Mouse (Mus musculus): ENCODE measurements around the gene Ostf1. TPM values are rescaled to one million over a fixed set of nuclear protein-coding genes. Genes with fewer than 3 reads are reported as not detected.

Ostf1 gene
- 89.5 and 94.1 TPM in 2 replicates for polyA plus RNA-seq (2015; fragmentation: Nextera tagmentation; extraction: Ambion mirVana)

DNA sequence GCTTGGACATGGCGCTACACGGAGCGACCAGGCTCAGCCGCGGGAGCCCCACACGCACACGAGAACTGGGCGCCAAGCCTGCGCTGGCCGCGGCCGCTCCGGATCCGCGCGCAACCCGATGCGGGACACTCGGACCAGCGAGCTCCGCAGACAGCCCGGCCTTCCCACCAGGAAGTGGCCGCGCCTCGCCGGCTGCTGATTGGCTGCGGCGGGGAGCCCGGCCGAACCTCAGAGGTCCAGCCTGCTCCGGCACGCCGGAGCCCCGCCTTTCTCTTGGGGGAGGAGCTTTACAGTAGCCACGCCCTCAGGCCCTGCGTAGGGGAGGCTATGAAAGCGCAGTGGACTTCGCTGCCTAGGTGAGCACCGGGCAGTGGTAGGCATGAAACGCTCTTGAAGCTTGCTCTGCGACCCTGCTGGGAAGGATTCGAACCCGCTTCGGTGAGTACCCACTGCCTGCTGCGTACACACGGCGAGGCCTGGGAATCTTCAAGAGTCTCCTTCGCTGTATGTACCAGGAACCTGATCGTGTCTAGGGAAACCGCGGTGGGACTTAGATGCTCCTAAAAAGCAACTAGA, at the start of gene Ostf1, which contains the start of gene Nmrk1:
Gene Ostf1, minus strand, starts transcription at position 180 of the 576 bp plus-strand sequence.
Gene Nmrk1, plus strand, starts transcription at position 307 of the 576 bp plus-strand sequence.
- peak within 1 kb of the TSS; percentile 94 for H3K27ac ChIP-seq (ENCODE audit: low read length)
- H3K9ac ChIP-seq (ENCODE audit: low read length) = peak within 1 kb of the TSS; percentile 92
- peak; percentile 97 for ATAC-seq (replicated peaks; ENCODE audit: extremely low read depth, insufficient read depth, low FRiP score)
- peaks cover 16% of the 10 kb centered on the region for H3K4me1 ChIP-seq (ENCODE audit: control insufficient read depth, insufficient read depth, low read length)
- H3K4me3 ChIP-seq (ENCODE audit: low read length) = peak within 1 kb of the TSS; percentile 97
- no peaks in the 10 kb centered on the region for H3K27me3 ChIP-seq (ENCODE audit: control insufficient read depth, insufficient read depth, low read length)
- H3K36me3 ChIP-seq (ENCODE audit: control insufficient read depth, insufficient read depth) = no peaks in the 10 kb centered on the region
- H3K4me2 ChIP-seq (ENCODE audit: low read depth, low read length) = peak within 1 kb of the TSS; percentile 69
- under 1% methylated on average over 51 of the region's 51 CpGs for WGBS
- H3K9me3 ChIP-seq (replicated peaks; ENCODE audit: control insufficient read depth, low read length) = no peaks in the 10 kb centered on the region

DNA sequence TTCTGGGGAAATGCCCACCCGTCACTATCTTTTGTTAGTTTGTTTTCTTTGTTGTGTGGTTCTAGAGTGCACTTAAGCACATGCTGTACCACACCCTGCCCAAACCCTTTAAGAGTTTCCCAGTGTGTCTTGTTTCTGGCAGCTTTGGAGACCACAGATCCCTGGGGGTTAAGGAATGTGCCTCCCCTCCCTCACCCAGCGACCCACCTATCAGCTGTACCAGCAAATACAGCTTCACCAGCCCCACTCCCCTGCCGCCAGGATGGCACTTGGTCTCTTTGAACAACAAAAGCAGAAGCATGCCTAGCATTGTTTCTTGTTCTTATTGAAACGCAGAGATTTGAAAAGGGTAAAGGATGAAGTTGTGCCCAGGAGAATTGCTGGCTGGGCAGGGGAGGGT, 41.5 kb upstream of the Ostf1 start:
- Histone ChIP-seq H3K4me3 (ENCODE audit: low read length) (peak overlapping the region; percentile 72), H3K4me1 (ENCODE audit: control insufficient read depth, insufficient read depth, low read length) (peaks cover 26% of the 10 kb centered on the region), H3K27ac (ENCODE audit: low read length) (no peak overlapping the region), H3K27me3 (ENCODE audit: control insufficient read depth, insufficient read depth, low read length) (no peaks in the 10 kb centered on the region), H3K36me3 (ENCODE audit: control insufficient read depth, insufficient read depth) (no peaks in the 10 kb centered on the region; the same call in 1 of the 2 replicates), H3K4me2 (ENCODE audit: low read depth, low read length) (peak overlapping the region; percentile 75), H3K9ac (ENCODE audit: low read length) (peak overlapping the region; percentile 78), H3K9me3 (replicated peaks; ENCODE audit: control insufficient read depth, low read length) (no peaks in the 10 kb centered on the region)
- 49% methylated on average over 4 of the region's 4 CpGs for WGBS
- no peak for ATAC-seq (replicated peaks; ENCODE audit: extremely low read depth, insufficient read depth, low FRiP score)

DNA sequence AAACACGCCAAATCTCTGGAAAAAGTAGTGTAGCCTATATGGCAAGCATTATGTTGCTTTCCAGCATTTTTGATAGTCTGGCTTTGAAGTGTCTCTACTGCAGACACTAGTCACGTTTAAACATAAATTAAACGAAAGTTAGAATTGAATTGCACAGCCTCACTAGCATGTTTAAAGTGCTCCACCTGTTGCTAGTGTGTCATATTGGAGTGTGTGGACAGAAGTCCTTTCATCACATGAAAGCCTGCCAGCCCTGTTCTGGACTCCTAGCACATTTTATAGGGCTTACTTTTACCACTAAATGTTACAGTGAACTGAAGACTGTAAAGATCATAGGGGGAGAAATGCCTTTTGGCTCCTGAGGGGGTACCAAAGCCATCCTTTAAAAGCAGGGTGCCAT, 40.9 kb upstream of the Ostf1 start:
- 39% methylated on average over 3 of the region's 3 CpGs for WGBS
- Histone ChIP-seq H3K27me3 (ENCODE audit: control insufficient read depth, insufficient read depth, low read length) (no peaks in the 10 kb centered on the region), H3K27ac (ENCODE audit: low read length) (no peak overlapping the region), H3K36me3 (ENCODE audit: control insufficient read depth, insufficient read depth) (no peaks in the 10 kb centered on the region), H3K9ac (ENCODE audit: low read length) (peak overlapping the region; percentile 78), H3K4me1 (ENCODE audit: control insufficient read depth, insufficient read depth, low read length) (peaks cover 26% of the 10 kb centered on the region), H3K9me3 (replicated peaks; ENCODE audit: control insufficient read depth, low read length) (no peaks in the 10 kb centered on the region), H3K4me3 (ENCODE audit: low read length) (peak overlapping the region; percentile 72), H3K4me2 (ENCODE audit: low read depth, low read length) (peak overlapping the region; percentile 75)
- no peak for ATAC-seq (replicated peaks; ENCODE audit: extremely low read depth, insufficient read depth, low FRiP score)

GRCm38 (mm10) chr19:18671056-18671741, 39.6 kb upstream of the Ostf1 start:
- no peaks in the 10 kb centered on the region for H3K36me3 ChIP-seq (ENCODE audit: control insufficient read depth, insufficient read depth)
- H3K4me2 ChIP-seq (ENCODE audit: low read depth, low read length) = peak overlapping the region; percentile 75
- peak overlapping the region; percentile 88 for H3K27ac ChIP-seq (ENCODE audit: low read length)
- H3K9ac ChIP-seq (ENCODE audit: low read length) = peak overlapping the region; percentile 78
- peaks cover 26% of the 10 kb centered on the region for H3K4me1 ChIP-seq (ENCODE audit: control insufficient read depth, insufficient read depth, low read length)
- H3K27me3 ChIP-seq (ENCODE audit: control insufficient read depth, insufficient read depth, low read length) = no peaks in the 10 kb centered on the region
- H3K9me3 ChIP-seq (replicated peaks; ENCODE audit: control insufficient read depth, low read length) = no peaks in the 10 kb centered on the region
- H3K4me3 ChIP-seq (ENCODE audit: low read length) = peak overlapping the region; percentile 72
- peak; percentile 63 for ATAC-seq (replicated peaks; ENCODE audit: extremely low read depth, insufficient read depth, low FRiP score)
- under 1% methylated on average over 63 of the region's 64 CpGs for WGBS

DNA sequence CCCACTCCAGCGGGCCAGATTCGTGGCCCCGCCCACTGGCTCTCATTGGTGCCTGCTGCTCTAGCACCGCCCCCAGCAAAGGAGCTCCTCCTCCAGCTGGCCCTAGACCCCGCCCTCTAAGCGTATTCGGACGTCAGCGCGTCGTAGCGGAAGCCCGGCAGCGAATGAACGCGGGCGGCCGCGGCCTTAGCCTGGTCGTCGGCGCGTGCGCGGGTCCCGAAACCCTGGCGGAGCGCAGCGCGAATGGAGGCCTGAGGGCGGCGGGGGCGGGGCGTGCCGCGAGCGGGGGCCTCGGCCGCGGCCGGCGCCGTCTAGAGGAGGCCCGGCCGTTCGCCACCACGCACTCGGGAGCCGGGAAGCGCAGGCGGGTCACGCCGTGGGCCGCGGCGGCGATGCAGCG, 39.0 kb upstream of the Ostf1 start, which contains the start of gene Carnmt1:
Gene Carnmt1, plus strand, starts transcription at position 157 of the 400 bp plus-strand sequence.
- Histone ChIP-seq H3K4me3 (ENCODE audit: low read length) (peak within 1 kb of the TSS; percentile 72), H3K4me1 (ENCODE audit: control insufficient read depth, insufficient read depth, low read length) (peaks cover 26% of the 10 kb centered on the region), H3K36me3 (ENCODE audit: control insufficient read depth, insufficient read depth) (no peaks in the 10 kb centered on the region), H3K9me3 (replicated peaks; ENCODE audit: control insufficient read depth, low read length) (no peaks in the 10 kb centered on the region), H3K4me2 (ENCODE audit: low read depth, low read length) (peak within 1 kb of the TSS; percentile 75), H3K9ac (ENCODE audit: low read length) (peak within 1 kb of the TSS; percentile 78), H3K27ac (ENCODE audit: low read length) (peak within 1 kb of the TSS; percentile 88), H3K27me3 (ENCODE audit: control insufficient read depth, insufficient read depth, low read length) (no peaks in the 10 kb centered on the region)
- ATAC-seq (replicated peaks; ENCODE audit: extremely low read depth, insufficient read depth, low FRiP score) = peak; percentile 99
- under 1% methylated on average over 48 of the region's 58 CpGs for WGBS

DNA sequence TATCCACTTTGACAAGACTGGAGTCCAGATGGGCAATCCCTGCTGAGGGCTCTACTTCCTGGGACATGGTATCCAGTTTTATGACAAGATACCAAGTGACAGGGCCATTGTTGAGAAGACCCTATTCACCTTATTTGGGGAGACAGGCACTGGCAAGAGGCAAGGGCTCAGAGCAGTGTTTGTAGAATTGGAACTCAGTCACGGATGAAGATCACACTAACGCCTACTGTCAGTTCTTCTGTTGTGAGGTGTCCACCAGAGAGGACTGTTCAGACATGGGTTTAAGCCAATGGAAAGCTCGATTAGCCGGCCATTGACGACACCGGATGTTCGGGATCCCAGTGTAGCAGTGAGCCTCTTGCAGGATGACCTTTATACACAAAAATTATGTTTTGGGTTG, 37.9 kb upstream of the Ostf1 start:
- Histone ChIP-seq H3K27ac (ENCODE audit: low read length) (no peak overlapping the region), H3K36me3 (ENCODE audit: control insufficient read depth, insufficient read depth) (no peaks in the 10 kb centered on the region), H3K4me3 (ENCODE audit: low read length) (no peak overlapping the region), H3K27me3 (ENCODE audit: control insufficient read depth, insufficient read depth, low read length) (no peaks in the 10 kb centered on the region), H3K4me1 (ENCODE audit: control insufficient read depth, insufficient read depth, low read length) (peaks cover 24% of the 10 kb centered on the region), H3K4me2 (ENCODE audit: low read depth, low read length) (no peak overlapping the region), H3K9me3 (replicated peaks; ENCODE audit: control insufficient read depth, low read length) (no peaks in the 10 kb centered on the region), H3K9ac (ENCODE audit: low read length) (no peak overlapping the region)
- WGBS = 94% methylated on average over 7 of the region's 7 CpGs
- no peak for ATAC-seq (replicated peaks; ENCODE audit: extremely low read depth, insufficient read depth, low FRiP score)

DNA sequence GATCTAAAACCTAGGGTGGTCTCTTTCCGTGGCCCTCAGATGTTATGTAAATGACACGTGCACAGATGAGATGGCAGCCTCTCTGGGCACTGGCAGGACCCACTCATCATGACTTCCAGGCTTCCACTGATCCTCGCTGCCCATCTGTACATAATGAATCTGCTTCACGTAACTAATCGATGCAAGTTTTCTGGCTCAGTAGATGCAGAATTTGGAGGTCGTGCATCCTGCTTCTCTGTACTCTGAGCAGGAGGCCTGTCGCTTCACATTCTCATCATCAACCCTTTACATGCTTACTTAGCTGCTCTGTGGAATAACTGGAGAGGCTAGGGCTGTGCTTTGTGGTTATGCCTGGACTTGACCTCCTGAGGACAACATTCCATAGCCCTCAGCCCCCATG, 35.3 kb upstream of the Ostf1 start:
- Histone ChIP-seq H3K27ac (ENCODE audit: low read length) (no peak overlapping the region), H3K4me1 (ENCODE audit: control insufficient read depth, insufficient read depth, low read length) (peaks cover 8% of the 10 kb centered on the region), H3K27me3 (ENCODE audit: control insufficient read depth, insufficient read depth, low read length) (no peaks in the 10 kb centered on the region), H3K9me3 (replicated peaks; ENCODE audit: control insufficient read depth, low read length) (no peaks in the 10 kb centered on the region), H3K36me3 (ENCODE audit: control insufficient read depth, insufficient read depth) (no peaks in the 10 kb centered on the region), H3K4me3 (ENCODE audit: low read length) (no peak overlapping the region), H3K4me2 (ENCODE audit: low read depth, low read length) (no peak overlapping the region), H3K9ac (ENCODE audit: low read length) (no peak overlapping the region)
- WGBS = 85% methylated on average over 7 of the region's 7 CpGs
- ATAC-seq (replicated peaks; ENCODE audit: extremely low read depth, insufficient read depth, low FRiP score) = no peak

DNA sequence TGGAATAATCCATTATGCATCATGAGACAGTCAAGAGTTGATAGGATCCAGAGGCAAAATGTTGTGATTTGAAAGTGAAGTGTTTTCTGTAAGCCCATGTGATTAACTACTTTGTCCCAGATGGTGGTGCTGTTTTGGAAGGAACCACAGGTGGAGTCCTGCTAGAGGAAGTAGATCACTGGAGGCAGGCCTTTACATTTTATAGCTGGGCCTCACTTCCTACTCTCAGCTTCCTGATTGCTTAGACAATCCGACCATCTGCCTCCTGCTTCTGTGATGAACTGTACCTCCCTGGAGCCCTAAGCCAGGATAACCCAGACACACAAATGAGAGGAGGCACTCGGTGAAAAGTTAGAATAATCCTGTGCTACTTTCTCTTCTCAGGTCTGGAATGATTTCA, 32.3 kb upstream of the Ostf1 start:
- Histone ChIP-seq H3K27me3 (ENCODE audit: control insufficient read depth, insufficient read depth, low read length) (no peaks in the 10 kb centered on the region), H3K9ac (ENCODE audit: low read length) (no peak overlapping the region)

GRCm38 (mm10) chr19:18661683-18662082, 30.1 kb upstream of the Ostf1 start:
- Histone ChIP-seq H3K4me2 (ENCODE audit: low read depth, low read length) (no peak overlapping the region), H3K9ac (ENCODE audit: low read length) (no peak overlapping the region), H3K27me3 (ENCODE audit: control insufficient read depth, insufficient read depth, low read length) (no peaks in the 10 kb centered on the region), H3K4me3 (ENCODE audit: low read length) (no peak overlapping the region), H3K36me3 (ENCODE audit: control insufficient read depth, insufficient read depth) (no peaks in the 10 kb centered on the region), H3K27ac (ENCODE audit: low read length) (no peak overlapping the region), H3K4me1 (ENCODE audit: control insufficient read depth, insufficient read depth, low read length) (no peaks in the 10 kb centered on the region), H3K9me3 (replicated peaks; ENCODE audit: control insufficient read depth, low read length) (no peaks in the 10 kb centered on the region)
- no peak for ATAC-seq (replicated peaks; ENCODE audit: extremely low read depth, insufficient read depth, low FRiP score)
- 52% methylated on average over 1 of the region's 1 CpGs for WGBS

More for the DNA sequence above, 32.3 kb upstream of the Ostf1 start:
- 56% methylated on average over 2 of the region's 2 CpGs for WGBS
- Histone ChIP-seq H3K4me2 (ENCODE audit: low read depth, low read length) (no peak overlapping the region), H3K4me1 (ENCODE audit: control insufficient read depth, insufficient read depth, low read length) (no peaks in the 10 kb centered on the region), H3K9me3 (replicated peaks; ENCODE audit: control insufficient read depth, low read length) (no peaks in the 10 kb centered on the region), H3K36me3 (ENCODE audit: control insufficient read depth, insufficient read depth) (no peaks in the 10 kb centered on the region), H3K27ac (ENCODE audit: low read length) (no peak overlapping the region), H3K4me3 (ENCODE audit: low read length) (no peak overlapping the region)
- no peak for ATAC-seq (replicated peaks; ENCODE audit: extremely low read depth, insufficient read depth, low FRiP score)

All from heart, embryonic 16.5 days (tissue).